Mouse (Mus musculus) heart, adult 2 months (tissue): ENCODE measurements at regions not wholly inside any gene's neighbourhood (a gene's known extent, or its start where the extent isn't known, plus 50 kb on each side); places are given as distances from the start of the nearest gene placed in this dataset.

Experiments
- CTCF ChIP-seq: fragments of 200-600 bp; IDR thresholded peaks from 2 replicates; pipeline ENCODE4 v1.8.1; 2022; ENCODE audit warnings: antibody characterized with exemption, mild to moderate bottlenecking, moderate library complexity
- EP300 ChIP-seq: fragments of 200-500 bp; IDR thresholded peaks from 2 replicates; pipeline ENCODE4 v1.6.1; 2011; ENCODE audit warnings: low read depth, low read length, control low read depth; ENCODE audit not compliant: insufficient read depth
- POLR2A ChIP-seq: fragments of 200-500 bp; IDR thresholded peaks from 2 replicates; pipeline ENCODE4 v1.6.1; 2011; ENCODE audit warnings: mild to moderate bottlenecking, low read depth, low read length, control low read depth; ENCODE audit not compliant: insufficient read depth

DNA sequence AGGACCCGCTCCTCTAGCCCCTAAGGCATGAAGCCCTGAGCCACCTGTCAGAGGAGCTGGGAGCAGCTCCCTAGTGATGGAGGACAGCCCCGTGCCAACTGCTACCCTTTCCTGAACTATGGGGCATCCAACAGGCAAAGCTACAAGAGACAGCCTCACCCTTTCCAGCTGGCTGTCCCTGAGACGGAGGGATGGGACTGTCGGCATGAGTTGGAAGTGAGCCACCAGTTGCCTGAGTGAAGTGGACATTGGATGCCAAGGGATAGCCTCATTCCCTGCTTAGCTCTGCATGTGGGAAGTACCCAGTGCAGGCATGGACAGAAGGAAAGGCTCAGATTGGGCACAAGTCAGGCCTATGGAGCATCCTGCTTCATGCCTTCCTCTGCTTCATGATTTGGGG, 112.3 kb upstream of the Igsf21 start:
- TF ChIP-seq CTCF: no peak
- no peak for TF ChIP-seq EP300
- no peak for TF ChIP-seq POLR2A
